ENCODE assay signal across 11 mouse cellular contexts in genomic region chr5:32152725-32153417, GRCm38 (mm10). TPM values are rescaled to one million over a fixed set of nuclear protein-coding genes. Genes with fewer than 3 reads are reported as not detected.
DNase-seq lines count a peak whose midpoint lies in the region; ATAC-seq lines count a peak whose summit lies in the region.
"Had no signal": no experiment of that assay in that cellular context is flagged by ENCODE, and none has a peak within 500 bp of the region (broad histone marks: within the 10 kb centered on the region; RNA-seq: fewer than 3 reads in every experiment).

No protein-coding gene starts in this region.

- no peak overlapping the region; the same call in 1 of the 2 replicates for H3K9ac ChIP-seq in hindbrain, embryonic 13.5 days
- no peak overlapping the region; the same call in 1 of the 2 replicates for H3K9ac ChIP-seq in midbrain, embryonic 14.5 days (replicated peaks; ENCODE audit: low read length)

- WGBS in hindbrain, embryonic 13.5 days, result 65% methylated on average over 27 of the region's 28 CpGs
- 58% methylated on average over 28 of the region's 28 CpGs for WGBS in midbrain, embryonic 14.5 days

- H3K9me3 ChIP-seq in hindbrain, embryonic 13.5 days, result no peaks in the 10 kb centered on the region
- no peaks in the 10 kb centered on the region for H3K9me3 ChIP-seq in midbrain, embryonic 14.5 days (ENCODE audit: control insufficient read depth, low read length)
- H3K9me3 ChIP-seq: megakaryocyte, embryonic 14.5 days had no signal

- ATAC-seq in hindbrain, embryonic 13.5 days (ENCODE audit: low FRiP score), result no peak
- no peak for ATAC-seq in midbrain, embryonic 14.5 days (ENCODE audit: low FRiP score, low TSS enrichment)

- peaks cover 31% of the 10 kb centered on the region; the same call in 1 of the 2 replicates for H3K27me3 ChIP-seq in hindbrain, embryonic 13.5 days
- no peaks in the 10 kb centered on the region for H3K27me3 ChIP-seq in midbrain, embryonic 14.5 days (ENCODE audit: control insufficient read depth, insufficient read depth, low read length)
- H3K27me3 ChIP-seq: megakaryocyte, embryonic 14.5 days had no signal

- peak overlapping the region; percentile 46 for H3K4me2 ChIP-seq in hindbrain, embryonic 13.5 days
- H3K4me2 ChIP-seq in midbrain, embryonic 14.5 days (ENCODE audit: low read length), result peak overlapping the region; percentile 53
- H3K4me2 ChIP-seq: liver, embryonic 11.5 days had no signal

- no peak overlapping the region for H3K27ac ChIP-seq in hindbrain, embryonic 13.5 days
- H3K27ac ChIP-seq in midbrain, embryonic 14.5 days (replicated peaks; ENCODE audit: low read depth, low read length), result no peak overlapping the region

- peak overlapping the region; percentile 23 for H3K4me3 ChIP-seq in hindbrain, embryonic 13.5 days
- H3K4me3 ChIP-seq in midbrain, embryonic 14.5 days (replicated peaks; ENCODE audit: low read depth, low read length), result peak overlapping the region; percentile 22
- H3K4me3 ChIP-seq: megakaryocyte, embryonic 14.5 days had no signal

- H3K4me1 ChIP-seq in hindbrain, embryonic 13.5 days (replicated peaks), result peaks cover 17% of the 10 kb centered on the region
- H3K4me1 ChIP-seq in midbrain, embryonic 14.5 days (ENCODE audit: control insufficient read depth, insufficient read depth, low read length), result peaks cover 8% of the 10 kb centered on the region; the same call in 1 of the 2 replicates

- peak; percentile 55 for DNase-seq in embryo, embryonic 11 days
- no peak for DNase-seq in embryo, embryonic 9.5 days (ENCODE audit: extremely low spot score)
- DNase-seq in R1 (ENCODE audit: low read depth, low spot score), result peak; percentile 18
- DNase-seq in midbrain, embryonic 14.5 days, result no peak
- DNase-seq in cerebellum, adult 18-20 months, result no peak
- no peak for DNase-seq in layer of hippocampus, adult 9-11 months
- DNase-seq in gastrocnemius, adult 18-20 months (ENCODE audit: low spot score), result no peak
- DNase-seq: cerebellum, adult 8-10 months had no signal

- no peaks in the 10 kb centered on the region for H3K36me3 ChIP-seq in hindbrain, embryonic 13.5 days
- H3K36me3 ChIP-seq in midbrain, embryonic 14.5 days (ENCODE audit: control insufficient read depth, insufficient read depth, low read length), result no peaks in the 10 kb centered on the region

RNA-seq across cellular contexts. Expression of gene Fosl2, which starts 17.3 kb away (rescaled TPM):
- polyA plus RNA-seq in hindbrain, embryonic 13.5 days (2015; fragmentation: Nextera tagmentation; extraction: Ambion mirVana), result 0.36 and 0.40 TPM in 2 replicates
- polyA plus RNA-seq in midbrain, embryonic 14.5 days (2014; fragmentation: Nextera tagmentation; extraction: Ambion mirVana), result 0.28 and 0.36 TPM in 2 replicates
- total RNA-seq in gastrocnemius, adult 18-20 months (2021), result 10 to 100 TPM; 15.9 to 16.3 TPM

Comparison
In these comparisons a context has a peak if more than half of its experiments do, and no peak if none do; other contexts are left out.
1. DNase-seq: peak in embryo, embryonic 11 days (single experiment) and R1 (single experiment); none in embryo, embryonic 9.5 days (single experiment), midbrain, embryonic 14.5 days (single experiment), cerebellum, adult 18-20 months (0 of 2), layer of hippocampus, adult 9-11 months (single experiment) and gastrocnemius, adult 18-20 months (single experiment).